Mouse (Mus musculus) heart, embryonic 13.5 days (tissue): ENCODE results near the gene Duox2. TPM values are rescaled to one million over a fixed set of nuclear protein-coding genes. Genes with fewer than 3 reads are reported as not detected.

Source experiments
- ATAC-seq: fragments of 200-750 bp; cut with Nextera tagmentation; 2 replicates; pipeline ENCODE4 v1.8.0; 2017; ENCODE audit warnings: moderate TSS enrichment; ENCODE audit not compliant: insufficient number of reproducible peaks, low FRiP score, low TSS enrichment; ENCODE audit errors: extremely low read depth
- H3K27ac ChIP-seq: fragments of 300-500 bp; sonication (generic); replicated peaks from 2 replicates; pipeline ENCODE4 v1.5.1; 2015; ENCODE audit warnings: moderate library complexity, mild to moderate bottlenecking, inconsistent platforms
- H3K27me3 ChIP-seq: fragments of 300-500 bp; sonication (generic); replicated peaks from 2 replicates; pipeline ENCODE4 v1.6.1; 2015; ENCODE audit warnings: mild to moderate bottlenecking, inconsistent platforms
- H3K36me3 ChIP-seq: fragments of 300-500 bp; sonication (generic); 2 replicates; pipeline ENCODE4 v1.6.1; 2015; ENCODE audit warnings: mild to moderate bottlenecking, inconsistent platforms
- H3K4me1 ChIP-seq: fragments of 300-500 bp; sonication (generic); 2 replicates; pipeline ENCODE4 v1.6.1; 2015; ENCODE audit warnings: inconsistent platforms
- H3K4me2 ChIP-seq: fragments of 300-500 bp; sonication (generic); 2 replicates; pipeline ENCODE4 v1.6.1; 2015; ENCODE audit warnings: inconsistent platforms, mild to moderate bottlenecking, moderate library complexity
- H3K4me3 ChIP-seq: fragments of 300-500 bp; sonication (generic); 2 replicates; pipeline ENCODE4 v1.5.1; 2015; ENCODE audit warnings: moderate library complexity, mild to moderate bottlenecking, inconsistent platforms
- H3K9ac ChIP-seq: fragments of 300-500 bp; sonication (generic); 2 replicates; pipeline ENCODE4 v1.6.1; 2015; ENCODE audit warnings: inconsistent platforms, mild to moderate bottlenecking, moderate library complexity
- H3K9me3 ChIP-seq: fragments of 300-500 bp; sonication (generic); 2 replicates; pipeline ENCODE4 v1.6.1; 2016; ENCODE audit warnings: inconsistent platforms
- WGBS: fragments of 180-500 bp; shearing (Covaris S2); methylation state at CpG from one replicate; pipeline ENCODE4 v1.1.7; 2015; ENCODE audit warnings: mixed read lengths; 5-methylcytosine and 5-hydroxymethylcytosine counted together
- polyA plus RNA-seq: library from polyadenylated mRNA; unstranded; fragments of >200 nt; fragmentation: Nextera tagmentation; extraction: Ambion mirVana; gene quantifications from 2 replicates; pipeline ENCODE4 v1.2.1, GENCODE M21; 2015

The Duox2 gene
- polyA plus RNA-seq, 1 experiment from 2014 or later, result 0.17 TPM

DNA sequence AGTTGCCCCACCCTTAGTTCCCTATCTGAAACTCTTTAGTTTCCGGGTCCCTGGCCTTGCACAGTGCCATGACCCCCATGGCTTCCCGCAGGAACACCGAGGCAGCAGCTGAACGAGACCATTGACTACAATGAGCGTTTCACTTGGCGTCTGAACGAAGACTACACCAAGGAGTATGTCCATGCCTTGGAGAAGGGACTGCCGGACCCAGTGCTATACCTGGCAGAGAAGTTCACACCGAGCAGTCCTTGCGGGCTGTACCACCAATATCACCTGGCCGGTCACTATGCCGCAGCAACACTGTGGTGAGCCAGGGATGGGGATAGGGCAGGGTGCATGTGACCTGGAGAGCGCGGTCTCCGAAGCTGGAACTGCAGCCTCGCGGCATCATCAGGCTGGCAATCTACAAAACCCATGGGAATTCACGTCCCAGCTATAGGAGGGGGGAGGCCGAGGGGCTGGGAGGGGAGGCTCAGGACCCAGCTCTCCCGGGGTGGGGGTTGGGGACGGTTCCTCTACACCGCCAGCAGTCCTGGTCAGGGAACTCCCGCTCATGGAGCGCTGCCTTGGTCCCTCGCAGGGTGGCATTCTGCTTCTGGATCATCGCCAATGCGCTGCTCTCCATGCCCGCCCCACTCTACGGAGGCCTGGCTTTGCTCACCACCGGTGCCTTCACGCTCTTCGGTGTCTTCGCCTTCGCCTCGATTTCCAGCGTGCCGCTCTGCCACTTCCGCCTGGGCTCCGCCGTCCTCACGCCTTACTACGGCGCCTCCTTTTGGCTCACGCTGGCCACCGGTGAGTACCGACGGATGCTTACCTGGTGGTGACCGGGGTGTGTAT, 3.1 kb upstream of the Duox2 start:
- Histone ChIP-seq H3K36me3 (no peaks in the 10 kb centered on the region), H3K4me3 (peak overlapping the region; percentile 49), H3K27me3 (peaks cover 99% of the 10 kb centered on the region), H3K4me2 (peak overlapping the region; percentile 79), H3K4me1 (peaks cover 53% of the 10 kb centered on the region), H3K9me3 (no peaks in the 10 kb centered on the region), H3K27ac (no peak overlapping the region), H3K9ac (peak overlapping the region; percentile 71)
- no peak for ATAC-seq
- WGBS, result 2% methylated on average over 48 of the region's 48 CpGs

DNA sequence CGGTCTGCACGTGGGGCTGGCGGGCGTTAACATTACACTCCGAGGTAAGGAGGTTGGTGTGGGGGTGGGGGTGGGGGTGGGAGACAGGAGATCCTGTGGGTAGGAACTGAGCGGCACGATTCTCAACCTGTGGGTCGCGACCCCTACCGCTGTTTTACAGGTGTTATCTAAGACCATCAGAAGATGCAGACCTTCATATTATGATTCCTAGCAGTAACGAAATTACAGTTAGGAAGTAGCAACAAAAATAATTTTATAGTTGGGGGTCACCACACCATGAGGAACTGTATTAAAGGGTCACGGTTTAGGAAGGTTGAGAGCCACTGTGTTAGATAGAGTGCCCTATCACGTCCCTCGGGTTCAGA, 2.4 kb upstream of the Duox2 start:
- Histone ChIP-seq H3K9me3 (no peaks in the 10 kb centered on the region), H3K4me2 (peak overlapping the region; percentile 79), H3K9ac (no peak overlapping the region), H3K27me3 (peaks cover 99% of the 10 kb centered on the region), H3K36me3 (no peaks in the 10 kb centered on the region), H3K4me3 (peak overlapping the region; percentile 49), H3K27ac (no peak overlapping the region), H3K4me1 (peaks cover 53% of the 10 kb centered on the region)
- no peak for ATAC-seq
- WGBS, result 4% methylated on average over 14 of the region's 14 CpGs

DNA sequence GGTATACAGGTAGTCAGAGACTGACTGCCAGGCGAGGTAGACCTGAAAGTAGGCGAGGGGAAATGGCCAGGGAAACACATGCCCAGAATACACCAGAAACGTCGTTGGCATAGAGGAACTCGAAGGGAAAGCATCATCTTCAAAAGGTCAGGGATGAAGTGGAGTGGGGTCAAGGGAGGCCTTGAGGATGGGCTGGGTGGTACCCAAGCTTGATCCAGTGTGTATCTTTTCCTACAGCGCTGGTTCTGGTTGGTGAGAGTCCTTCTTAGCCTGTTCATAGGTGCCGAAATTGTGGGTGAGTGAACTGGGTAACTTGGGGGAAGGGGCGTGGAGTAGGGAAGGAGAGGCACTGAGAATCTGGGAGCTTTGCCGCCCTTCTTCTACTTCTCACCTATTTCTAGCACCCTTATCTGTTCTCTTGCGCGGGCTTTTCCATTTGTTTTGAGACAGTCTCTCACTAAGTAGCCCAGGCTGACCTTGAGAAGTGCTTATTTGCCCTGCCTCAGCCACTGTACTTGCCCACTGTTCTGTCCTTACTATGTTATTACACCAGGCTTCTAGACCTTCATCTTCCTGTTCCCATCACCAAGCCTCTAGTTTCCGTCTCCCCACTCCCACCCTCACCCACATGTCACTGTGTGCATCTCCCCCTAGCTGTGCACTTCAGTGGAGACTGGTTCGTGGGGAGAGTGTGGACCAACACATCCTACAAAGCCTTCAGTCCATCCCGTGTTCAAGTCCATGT, 1.8 kb upstream of the Duox2 start:
- peaks cover 53% of the 10 kb centered on the region for H3K4me1 ChIP-seq
- peaks cover 99% of the 10 kb centered on the region for H3K27me3 ChIP-seq
- no peak overlapping the region for H3K27ac ChIP-seq
- no peaks in the 10 kb centered on the region for H3K9me3 ChIP-seq
- H3K4me2 ChIP-seq, result no peak overlapping the region
- no peaks in the 10 kb centered on the region for H3K36me3 ChIP-seq
- no peak overlapping the region for H3K9ac ChIP-seq
- H3K4me3 ChIP-seq, result no peak overlapping the region
- 11% methylated on average over 14 of the region's 14 CpGs for WGBS
- no peak for ATAC-seq

DNA sequence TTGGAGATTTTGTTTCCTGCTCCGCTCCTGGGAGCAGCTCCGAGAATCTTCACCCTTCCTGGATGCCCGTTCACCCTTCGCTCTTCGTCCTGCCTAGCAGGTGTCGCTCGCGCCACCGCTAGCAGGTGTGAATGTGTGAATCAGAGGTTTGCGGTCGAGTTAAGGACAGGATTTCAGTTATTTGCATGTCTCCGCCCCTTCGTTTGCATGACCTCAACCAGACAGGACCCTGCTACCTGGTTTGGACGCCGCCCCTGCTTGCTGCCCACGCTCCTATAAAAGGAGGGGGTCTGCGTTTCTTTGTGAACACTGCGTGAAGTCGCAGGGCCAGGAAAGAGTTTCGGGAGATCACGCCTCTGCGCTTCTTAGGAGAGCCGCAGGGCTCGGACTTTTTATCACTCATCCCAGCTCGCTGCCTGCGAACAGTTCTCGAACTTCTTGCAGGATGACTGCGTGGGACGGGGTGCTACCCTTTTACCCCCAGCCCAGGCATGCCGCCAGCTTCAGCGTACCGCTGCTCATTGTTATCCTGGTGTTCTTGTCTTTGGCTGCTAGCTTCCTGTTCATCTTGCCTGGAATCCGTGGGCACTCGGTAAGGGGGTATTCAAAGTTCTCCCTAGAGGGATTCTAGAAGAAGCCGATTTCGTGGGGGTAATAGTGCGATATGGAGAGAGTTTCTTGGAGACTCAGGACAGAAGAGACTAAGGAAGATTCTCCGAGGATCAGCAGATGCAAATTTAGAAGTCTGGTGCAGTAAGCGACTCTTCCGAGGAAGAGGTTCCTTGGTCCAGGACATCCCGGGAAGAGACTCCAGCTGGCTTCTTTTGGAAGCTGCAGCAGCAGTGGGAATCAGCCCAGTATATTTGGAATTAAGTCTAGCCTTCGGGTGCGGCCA, 594 bp upstream of the Duox2 start, which contains the start of gene Duoxa2:
TSS of gene Duoxa2 (plus strand) at position 305 of the 895 bp plus-strand sequence.
- Histone ChIP-seq H3K27ac (no peak within 1 kb of the TSS), H3K36me3 (no peaks in the 10 kb centered on the region), H3K4me2 (peak within 1 kb of the TSS; percentile 73), H3K9ac (peak within 1 kb of the TSS; percentile 53), H3K4me1 (peaks cover 53% of the 10 kb centered on the region), H3K27me3 (peaks cover 99% of the 10 kb centered on the region), H3K4me3 (peak within 1 kb of the TSS; percentile 47), H3K9me3 (no peaks in the 10 kb centered on the region)
- 1% methylated on average over 43 of the region's 43 CpGs for WGBS
- no peak for ATAC-seq

DNA sequence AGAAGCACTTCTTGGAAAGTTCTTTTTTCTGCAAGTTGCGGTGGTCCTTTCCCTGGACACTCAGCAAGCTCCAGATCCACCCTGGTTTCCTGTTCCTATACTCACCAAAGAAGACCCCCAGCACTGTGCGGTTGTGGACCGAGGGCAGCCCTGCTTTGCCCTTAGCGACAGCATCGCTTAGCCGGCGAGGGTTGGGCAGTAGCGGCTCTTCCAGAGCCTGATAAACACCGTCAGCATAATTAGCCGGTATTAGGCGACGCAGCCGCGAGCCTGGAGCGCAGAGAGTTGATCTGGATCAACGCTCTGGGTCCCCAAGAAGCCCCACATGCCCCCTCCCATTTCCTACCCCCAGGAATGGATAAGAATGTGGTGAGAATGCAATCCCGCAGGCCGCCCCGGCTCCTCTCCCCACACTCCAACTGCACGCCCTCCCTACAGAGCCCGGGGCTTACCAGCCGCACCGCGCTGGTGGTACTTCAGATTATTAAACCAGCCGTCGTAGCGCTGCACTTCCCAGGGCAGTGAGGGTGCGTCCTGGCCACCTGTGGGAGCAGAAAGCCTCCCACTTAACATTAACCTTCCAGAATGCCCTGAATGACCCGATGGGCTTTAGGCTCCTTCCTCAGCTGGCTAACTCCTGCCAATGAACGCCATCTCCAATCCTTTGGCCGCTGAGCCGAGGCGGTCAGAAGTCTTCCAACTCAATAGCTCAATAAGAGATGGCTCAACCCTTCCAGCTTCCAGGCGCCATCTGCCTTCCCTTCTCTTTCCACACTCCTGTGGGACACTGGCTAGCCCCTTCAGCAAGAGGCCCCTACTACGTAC, 766 bp downstream of the Duox2 start:
- Histone ChIP-seq H3K4me1 (peaks cover 53% of the 10 kb centered on the region), H3K4me2 (peak overlapping the region; percentile 58), H3K4me3 (peak overlapping the region; percentile 36), H3K27me3 (peaks cover 100% of the 10 kb centered on the region), H3K9ac (no peak overlapping the region), H3K27ac (no peak overlapping the region), H3K36me3 (no peaks in the 10 kb centered on the region), H3K9me3 (no peaks in the 10 kb centered on the region)
- no peak for ATAC-seq
- 1% methylated on average over 35 of the region's 35 CpGs for WGBS

DNA sequence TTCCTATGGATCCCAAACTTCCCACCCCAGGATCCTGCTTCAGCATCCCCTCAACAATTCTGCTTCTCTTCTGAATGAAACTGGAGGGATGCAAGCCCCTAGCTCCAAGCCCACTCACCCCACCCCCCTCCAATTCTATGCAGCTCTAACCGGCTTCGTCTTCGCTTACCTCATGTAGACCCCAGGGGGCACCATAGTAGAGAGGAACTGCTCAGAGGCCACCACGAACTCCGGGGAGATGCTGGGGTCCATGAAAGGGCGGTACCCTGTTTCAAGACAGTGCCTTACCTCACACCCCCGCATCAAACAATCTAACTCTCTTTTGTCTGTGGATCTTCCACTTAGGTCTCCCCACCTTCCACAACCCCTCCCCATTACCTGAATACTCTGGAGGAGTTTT, 3.3 kb downstream of the Duox2 start:
- Histone ChIP-seq H3K4me3 (no peak overlapping the region), H3K4me1 (peaks cover 29% of the 10 kb centered on the region), H3K4me2 (no peak overlapping the region), H3K9ac (no peak overlapping the region), H3K9me3 (no peaks in the 10 kb centered on the region), H3K27me3 (peaks cover 99% of the 10 kb centered on the region), H3K36me3 (no peaks in the 10 kb centered on the region), H3K27ac (no peak overlapping the region)
- ATAC-seq, result no peak
- WGBS, result 6% methylated on average over 7 of the region's 7 CpGs

DNA sequence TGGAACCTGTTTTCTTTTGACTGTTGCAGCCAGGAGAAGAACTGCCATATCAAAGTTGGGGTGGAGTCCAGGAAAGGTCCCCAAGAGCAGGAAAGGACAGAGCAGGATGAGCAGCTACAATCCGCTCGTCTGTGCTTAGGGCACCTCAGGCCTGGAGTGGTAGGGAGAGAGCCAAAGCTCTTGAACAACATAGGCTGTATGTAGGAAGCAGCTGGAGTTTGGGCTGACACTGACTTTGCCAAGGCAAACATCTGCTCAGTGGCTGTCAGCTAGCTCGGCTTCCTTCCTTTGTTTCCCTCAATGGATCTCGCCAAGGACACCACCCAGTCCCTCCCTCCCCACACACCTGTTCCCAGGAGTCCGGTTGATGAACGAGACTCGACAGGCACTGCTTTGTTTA, 12.1 kb downstream of the Duox2 start:
- 55% methylated on average over 7 of the region's 7 CpGs for WGBS
- H3K4me1 ChIP-seq, result no peaks in the 10 kb centered on the region
- H3K4me2 ChIP-seq, result no peak overlapping the region
- H3K36me3 ChIP-seq, result no peaks in the 10 kb centered on the region
- H3K27me3 ChIP-seq, result peaks cover 20% of the 10 kb centered on the region
- H3K4me3 ChIP-seq, result no peak overlapping the region
- H3K27ac ChIP-seq, result peak overlapping the region; percentile 46
- H3K9me3 ChIP-seq, result no peaks in the 10 kb centered on the region
- H3K9ac ChIP-seq, result no peak overlapping the region
- ATAC-seq, result no peak; the same call in 1 of the 2 replicates

DNA sequence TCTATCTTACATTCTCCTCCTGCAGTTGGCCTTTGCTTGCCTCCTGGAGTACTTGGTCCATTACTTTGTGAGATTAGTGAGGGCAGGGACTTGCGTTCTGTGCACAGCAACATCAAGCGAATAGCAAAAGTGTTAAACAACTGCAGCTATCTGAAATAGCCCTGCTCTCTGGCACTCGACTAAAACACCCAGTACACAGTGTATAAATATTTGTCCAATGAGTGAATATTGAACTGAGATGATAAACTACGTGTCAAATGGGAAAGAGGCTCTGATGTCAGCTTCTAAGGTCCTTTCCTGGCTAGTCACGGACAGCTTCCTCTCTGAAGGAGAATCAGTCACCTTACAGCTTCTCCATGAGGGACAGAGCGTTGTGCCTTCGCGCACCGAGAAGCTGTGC, 14.2 kb downstream of the Duox2 start:
- Histone ChIP-seq H3K9ac (no peak overlapping the region), H3K4me1 (no peaks in the 10 kb centered on the region), H3K9me3 (no peaks in the 10 kb centered on the region), H3K4me3 (no peak overlapping the region), H3K4me2 (no peak overlapping the region), H3K27me3 (0 out of 2 replicates have a peak, but pooled peaks cover 5% of the 10 kb centered on the region), H3K27ac (no peak overlapping the region), H3K36me3 (no peaks in the 10 kb centered on the region)
- WGBS, result 76% methylated on average over 9 of the region's 9 CpGs
- ATAC-seq, result no peak

DNA sequence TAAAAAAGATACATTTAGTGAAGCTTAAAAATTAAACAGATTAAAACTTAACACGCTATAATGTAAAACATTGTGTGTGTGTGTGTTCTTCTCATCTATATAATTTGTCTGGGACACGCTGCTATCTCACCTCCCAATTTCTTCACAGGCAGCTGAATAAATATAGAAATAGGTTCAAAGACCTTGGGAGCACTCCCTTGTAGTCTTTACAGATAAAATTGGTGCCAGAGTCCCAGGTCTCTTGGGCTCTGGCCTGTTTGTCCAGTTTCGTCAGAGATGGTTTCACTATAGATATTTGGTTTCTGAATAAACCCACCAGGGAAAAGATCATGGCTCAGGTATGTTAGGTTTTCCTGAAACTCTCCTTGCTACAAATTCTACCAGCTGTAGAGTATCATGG, 19.5 kb downstream of the Duox2 start:
- WGBS, result 75% methylated on average over 3 of the region's 3 CpGs

DNA sequence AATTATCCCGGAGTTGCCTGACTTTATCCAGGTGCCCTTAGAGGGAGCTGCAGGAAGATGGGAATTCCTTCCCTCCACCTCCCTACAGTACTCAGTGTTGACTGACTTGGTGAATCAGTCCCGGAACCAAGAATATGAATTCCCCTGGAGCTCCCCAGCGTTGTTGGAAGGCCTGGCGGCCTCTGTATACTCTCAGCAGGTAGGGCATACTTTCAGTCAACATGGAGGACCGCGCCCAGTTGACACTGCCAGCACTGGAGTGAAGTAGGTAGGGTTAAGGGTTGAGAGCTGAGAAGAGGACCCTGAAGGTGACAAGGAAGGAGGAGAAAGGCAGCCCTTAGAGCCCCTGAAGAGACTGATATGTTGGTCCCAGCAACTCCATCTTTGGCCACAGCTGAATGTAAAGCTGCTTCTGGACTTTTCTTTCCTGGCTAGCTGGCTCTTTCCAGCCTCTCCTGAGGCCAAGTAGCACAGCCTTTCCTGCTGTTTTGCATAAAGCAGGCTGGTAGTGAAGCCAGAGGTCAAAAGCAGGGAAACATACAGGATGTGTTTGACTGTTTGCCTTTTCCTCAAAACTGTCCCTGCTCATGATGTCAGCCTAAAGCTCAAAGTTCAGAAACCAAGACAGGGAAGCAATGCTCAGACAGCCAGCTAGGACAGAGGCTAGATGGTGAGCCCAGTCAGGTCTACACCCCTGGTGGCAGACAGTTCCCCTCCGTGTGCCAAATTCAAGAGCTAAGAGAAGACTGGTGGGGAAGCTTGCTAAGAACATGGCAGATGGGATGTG, 31.6 kb downstream of the Duox2 start:
- Histone ChIP-seq H3K4me2 (no peak overlapping the region), H3K9ac (no peak overlapping the region), H3K4me3 (no peak overlapping the region), H3K27me3 (no peaks in the 10 kb centered on the region), H3K4me1 (no peaks in the 10 kb centered on the region), H3K27ac (no peak overlapping the region), H3K36me3 (peaks cover 12% of the 10 kb centered on the region), H3K9me3 (no peaks in the 10 kb centered on the region)
- no peak for ATAC-seq
- 88% methylated on average over 7 of the region's 7 CpGs for WGBS

More for the DNA sequence above, 19.5 kb downstream of the Duox2 start:
- Histone ChIP-seq H3K4me1 (no peaks in the 10 kb centered on the region), H3K36me3 (no peaks in the 10 kb centered on the region), H3K27ac (no peak overlapping the region), H3K9me3 (no peaks in the 10 kb centered on the region), H3K4me2 (no peak overlapping the region), H3K9ac (no peak overlapping the region), H3K27me3 (0 out of 2 replicates have a peak, but pooled peaks cover 2% of the 10 kb centered on the region), H3K4me3 (no peak overlapping the region)
- ATAC-seq, result no peak
